Comparison of ENCODE assay signal across 16 mouse cellular contexts in genomic region chr4:103775712-103776111, GRCm38 (mm10).
DNase-seq lines count a peak whose midpoint lies in the region; ATAC-seq lines count a peak whose summit lies in the region.
"Had no signal": no experiment of that assay in that cellular context is flagged by ENCODE, and none has a peak within 500 bp of the region (broad histone marks: within the 10 kb centered on the region; RNA-seq: fewer than 3 reads in every experiment).

No protein-coding gene starts in this region.

- intact Hi-C loops in gastrocnemius, postnatal 36 days (cut with DNase I): no loop called here

- ATAC-seq in cerebellum, adult (ENCODE audit: insufficient number of reproducible peaks, low FRiP score, low TSS enrichment): no peak
- ATAC-seq: CD4-positive, CD25-positive, alpha-beta regulatory T cell, adult 4 months; forebrain, postnatal 0 days; intestine, embryonic 15.5 days had no signal

- peak; percentile 13 for DNase-seq in cerebellum, adult 11-12 months
- no peak for DNase-seq in cerebellum, postnatal 14 days
- peak; percentile 34 for DNase-seq in cerebellum, adult 9-11 months
- DNase-seq in lung, postnatal 36 days: peak; percentile 1
- no peak for DNase-seq in lung, postnatal 10 days
- DNase-seq in gastrocnemius, postnatal 36 days: no peak
- DNase-seq: adrenal gland, adult 8-10 months; adrenal gland, postnatal 36 days; B cell, adult 2 months; forebrain, postnatal 0 days; heart, adult 2 months; heart, postnatal 14 days; kidney, adult 18-20 months had no signal

Comparison
In these comparisons a context has a peak if more than half of its experiments do, and no peak if none do; other contexts are left out.
1. DNase-seq: peak in cerebellum, adult 11-12 months (single experiment), cerebellum, adult 9-11 months (single experiment) and lung, postnatal 36 days (single experiment); none in cerebellum, postnatal 14 days (0 of 2), lung, postnatal 10 days (single experiment) and gastrocnemius, postnatal 36 days (0 of 2).